Mouse (Mus musculus) liver, postnatal 0 days (tissue): ENCODE measurements around the gene Sdk2.

Experiments used
- CTCF ChIP-seq: sonication (generic); IDR thresholded peaks from 2 replicates; pipeline ENCODE4 v1.5.1; 2016; ENCODE audit warnings: antibody characterized with exemption, low read depth
- EP300 ChIP-seq: IDR thresholded peaks from 2 replicates; pipeline ENCODE4 v1.6.1; 2016; ENCODE audit warnings: antibody characterized with exemption, low read depth, mild to moderate bottlenecking

DNA sequence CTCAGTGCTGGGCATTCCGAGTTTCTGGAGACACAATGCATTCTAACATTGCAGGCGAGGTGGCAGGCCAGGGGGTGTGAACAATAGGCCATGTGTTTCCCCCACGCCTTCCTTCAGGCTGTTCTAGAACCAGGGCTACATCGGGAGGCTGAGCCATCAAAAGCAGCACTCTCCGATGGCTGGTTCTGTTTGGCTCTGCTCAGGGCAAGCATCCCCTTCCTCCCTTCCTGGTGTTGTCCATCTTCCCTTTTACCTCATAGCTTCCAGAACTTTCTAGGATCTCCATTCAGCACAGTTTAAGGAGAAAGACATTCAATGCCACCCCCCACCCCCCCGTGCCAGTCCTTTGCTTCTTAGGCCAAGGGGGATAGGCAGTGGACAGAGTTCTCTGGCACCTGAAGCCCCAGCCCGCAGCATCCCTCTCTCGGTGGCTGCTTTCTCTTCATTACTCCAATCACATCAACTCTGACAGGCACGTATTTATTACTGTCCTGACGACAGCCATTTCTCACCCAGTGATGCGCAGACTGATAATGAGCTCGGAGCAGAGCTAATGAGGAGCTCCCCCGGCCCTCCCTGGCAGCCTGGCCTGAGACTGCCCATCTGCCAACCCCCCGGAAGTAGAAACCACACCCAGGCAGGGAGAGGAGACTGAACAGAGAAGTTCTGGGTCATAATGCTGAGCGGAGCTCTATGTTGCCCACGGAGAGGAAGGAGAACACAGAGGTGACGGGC is 12.1 kb downstream of the Sdk2 start:
- TF ChIP-seq CTCF (no peak), EP300 (no peak)
